Comparison of ENCODE assay signal across 9 mouse cellular contexts in the genomic region with DNA sequence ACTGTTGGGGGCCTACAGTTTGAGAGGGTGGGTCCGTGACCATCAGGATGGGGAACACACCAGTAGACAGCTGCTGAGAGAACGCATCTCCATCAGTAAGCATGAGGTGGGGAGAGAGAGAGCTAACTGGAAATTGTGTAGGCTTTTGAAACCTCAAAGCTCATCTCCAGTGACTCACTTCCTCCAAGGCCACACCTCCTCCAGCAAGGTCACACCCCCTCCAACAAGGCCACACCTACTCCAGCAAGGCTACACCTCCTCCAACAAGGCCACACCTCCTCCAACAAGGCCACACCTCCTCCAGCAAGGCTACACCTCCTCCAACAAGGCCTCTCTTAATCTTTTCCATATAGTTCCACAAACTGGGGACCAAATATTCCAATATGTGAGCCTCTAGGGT. TPM values are rescaled to one million over a fixed set of nuclear protein-coding genes. Genes with fewer than 3 reads are reported as not detected.
DNase-seq lines count a peak whose midpoint lies in the region; ATAC-seq lines count a peak whose summit lies in the region.
"Had no signal": no experiment of that assay in that cellular context is flagged by ENCODE, and none has a peak within 500 bp of the region (broad histone marks: within the 10 kb centered on the region; RNA-seq: fewer than 3 reads in every experiment).

No protein-coding gene starts in this region.

- intact Hi-C loops in heart, postnatal 36 days (cut with DNase I) = no loop called here

- H3K27me3 ChIP-seq in midbrain, embryonic 11.5 days (ENCODE audit: control insufficient read depth, insufficient read depth, low read length) = no peaks in the 10 kb centered on the region
- H3K27me3 ChIP-seq in midbrain, embryonic 16.5 days (ENCODE audit: control insufficient read depth, insufficient read depth, low read depth, low read length) = no peaks in the 10 kb centered on the region
- H3K27me3 ChIP-seq in intestine, embryonic 16.5 days (replicated peaks; ENCODE audit: control insufficient read depth, insufficient read depth, low read length) = no peaks in the 10 kb centered on the region

- peak; percentile 72 for DNase-seq in midbrain, embryonic 11.5 days (ENCODE audit: low spot score, missing footprints)
- peak; percentile 88 for DNase-seq in R1 (ENCODE audit: low read depth, low spot score)
- peak; percentile 38 for DNase-seq in thymus, postnatal 25 days
- DNase-seq in heart, postnatal 36 days = no peak
- DNase-seq in kidney, adult 8-10 months = no peak
- DNase-seq in cerebellum, adult 9-11 months = no peak
- DNase-seq: left cerebral cortex, postnatal 4 days had no signal

- H3K36me3 ChIP-seq in midbrain, embryonic 11.5 days (ENCODE audit: control insufficient read depth, insufficient read depth, low read length) = peaks cover 9% of the 10 kb centered on the region
- peaks cover 12% of the 10 kb centered on the region; the same call in 1 of the 2 replicates for H3K36me3 ChIP-seq in midbrain, embryonic 16.5 days (ENCODE audit: control insufficient read depth, insufficient read depth, low read length)
- H3K36me3 ChIP-seq in intestine, embryonic 16.5 days (ENCODE audit: control insufficient read depth, insufficient read depth, low read length) = peaks cover 25% of the 10 kb centered on the region

- no peak overlapping the region for H3K9ac ChIP-seq in midbrain, embryonic 11.5 days (ENCODE audit: low read length)
- no peak overlapping the region for H3K9ac ChIP-seq in midbrain, embryonic 16.5 days (ENCODE audit: low read depth, low read length)
- no peak overlapping the region for H3K9ac ChIP-seq in intestine, embryonic 16.5 days (ENCODE audit: low read depth, low read length)

- no peak overlapping the region for H3K4me2 ChIP-seq in midbrain, embryonic 11.5 days
- H3K4me2 ChIP-seq in midbrain, embryonic 16.5 days (ENCODE audit: low read length) = no peak overlapping the region
- no peak overlapping the region for H3K4me2 ChIP-seq in intestine, embryonic 16.5 days (ENCODE audit: low read depth, low read length)

- 94% methylated on average over 2 of the region's 2 CpGs for WGBS in midbrain, embryonic 11.5 days
- WGBS in midbrain, embryonic 16.5 days = 98% methylated on average over 2 of the region's 2 CpGs
- 98% methylated on average over 2 of the region's 2 CpGs for WGBS in intestine, embryonic 16.5 days

- H3K9me3 ChIP-seq in midbrain, embryonic 11.5 days (ENCODE audit: control insufficient read depth, low read length) = no peaks in the 10 kb centered on the region
- H3K9me3 ChIP-seq in midbrain, embryonic 16.5 days (replicated peaks; ENCODE audit: control insufficient read depth, low read length, poor library complexity, severe bottlenecking) = no peaks in the 10 kb centered on the region
- H3K9me3 ChIP-seq in intestine, embryonic 16.5 days (ENCODE audit: control insufficient read depth, low read length) = no peaks in the 10 kb centered on the region

- no peaks in the 10 kb centered on the region for H3K4me1 ChIP-seq in midbrain, embryonic 11.5 days (ENCODE audit: control insufficient read depth, insufficient read depth, low read length)
- no peaks in the 10 kb centered on the region for H3K4me1 ChIP-seq in midbrain, embryonic 16.5 days (ENCODE audit: control insufficient read depth, insufficient read depth, low read length)
- no peaks in the 10 kb centered on the region for H3K4me1 ChIP-seq in intestine, embryonic 16.5 days (ENCODE audit: control insufficient read depth, insufficient read depth, low read length)

- no peak for ATAC-seq in midbrain, embryonic 11.5 days (ENCODE audit: low FRiP score)
- no peak for ATAC-seq in midbrain, embryonic 16.5 days
- ATAC-seq in intestine, embryonic 16.5 days = 0 out of 2 replicates have a peak, but pooled peaks have one; percentile 37

- H3K4me3 ChIP-seq in midbrain, embryonic 11.5 days (ENCODE audit: low read depth, low read length) = no peak overlapping the region
- no peak overlapping the region for H3K4me3 ChIP-seq in midbrain, embryonic 16.5 days (ENCODE audit: low read depth, low read length)
- H3K4me3 ChIP-seq in intestine, embryonic 16.5 days (ENCODE audit: low read length) = no peak overlapping the region

- H3K27ac ChIP-seq in midbrain, embryonic 11.5 days (ENCODE audit: low read depth, low read length) = no peak overlapping the region
- H3K27ac ChIP-seq in midbrain, embryonic 16.5 days (ENCODE audit: low read length) = no peak overlapping the region
- no peak overlapping the region for H3K27ac ChIP-seq in intestine, embryonic 16.5 days (ENCODE audit: low read length)

RNA-seq across cellular contexts. Expression of a gene that starts 13.9 kb away (rescaled TPM):
- polyA plus RNA-seq in midbrain, embryonic 11.5 days (2014; fragmentation: Nextera tagmentation; extraction: Ambion mirVana) = 23.0 and 24.5 TPM in 2 replicates
- polyA plus RNA-seq in midbrain, embryonic 16.5 days (2015; fragmentation: Nextera tagmentation; extraction: Ambion mirVana) = 18.7 and 19.3 TPM in 2 replicates
- 21.6 and 23.5 TPM in 2 replicates for polyA plus RNA-seq in intestine, embryonic 16.5 days (2015; fragmentation: Nextera tagmentation; extraction: Ambion mirVana)
- total RNA-seq in heart, postnatal 36 days (2021) = 10 to 100 TPM; 20.1 to 20.7 TPM

Comparison
In these comparisons a context has a peak if more than half of its experiments do, and no peak if none do; other contexts are left out.
1. DNase-seq: peak in midbrain, embryonic 11.5 days (single experiment), R1 (single experiment) and thymus, postnatal 25 days (single experiment); none in heart, postnatal 36 days (0 of 2), kidney, adult 8-10 months (0 of 2) and cerebellum, adult 9-11 months (single experiment).